Mouse (Mus musculus) lung, postnatal 0 days (tissue): ENCODE results near the gene Tpte. TPM values are rescaled to one million over a fixed set of nuclear protein-coding genes. Genes with fewer than 3 reads are reported as not detected.

Experiments used
- ATAC-seq: fragments of 200-750 bp; cut with Nextera tagmentation; 2 replicates; pipeline ENCODE4 v1.8.0; 2017; ENCODE audit warnings: moderate library complexity
- DNase-seq: peaks from one replicate; pipeline ENCODE4 v3.0.0-alpha.2; 2016; ENCODE audit warnings: low spot score
- H3K27ac ChIP-seq: fragments of 300-500 bp; sonication (generic); 2 replicates; pipeline ENCODE4 v1.5.1; 2014; ENCODE audit warnings: antibody characterized with exemption, mild to moderate bottlenecking, low read length, mixed read lengths
- H3K27me3 ChIP-seq: fragments of 300-500 bp; sonication (generic); replicated peaks from 2 replicates; pipeline ENCODE4 v1.6.1; 2014; ENCODE audit warnings: low read length, mixed read lengths; ENCODE audit not compliant: insufficient read depth
- H3K36me3 ChIP-seq: fragments of 300-500 bp; sonication (generic); 2 replicates; pipeline ENCODE4 v1.6.1; 2014; ENCODE audit warnings: low read length, mixed read lengths; ENCODE audit not compliant: insufficient read depth
- H3K4me1 ChIP-seq: fragments of 300-500 bp; sonication (generic); 2 replicates; pipeline ENCODE4 v1.6.1; 2014; ENCODE audit warnings: antibody characterized with exemption, low read depth, low read length, mixed read lengths; ENCODE audit not compliant: insufficient read depth
- H3K4me2 ChIP-seq: fragments of 300-500 bp; sonication (generic); replicated peaks from 2 replicates; pipeline ENCODE4 v1.6.1; 2014; ENCODE audit warnings: low read depth, mild to moderate bottlenecking, low read length, moderate library complexity, mixed read lengths
- H3K4me3 ChIP-seq: fragments of 300-500 bp; sonication (generic); 2 replicates; pipeline ENCODE4 v1.5.1; 2014; ENCODE audit warnings: low read depth, low read length
- H3K9ac ChIP-seq: fragments of 300-500 bp; sonication (generic); replicated peaks from 2 replicates; pipeline ENCODE4 v1.6.1; 2014; ENCODE audit warnings: low read depth, mild to moderate bottlenecking
- H3K9me3 ChIP-seq: fragments of 300-500 bp; sonication (generic); 2 replicates; pipeline ENCODE4 v1.6.1; 2016; ENCODE audit warnings: low read length, mixed read lengths
- CTCF ChIP-seq: IDR thresholded peaks from 2 replicates; pipeline ENCODE4 v1.5.1; 2016; ENCODE audit warnings: antibody characterized with exemption, mild to moderate bottlenecking
- EP300 ChIP-seq: IDR thresholded peaks from 2 replicates; pipeline ENCODE4 v1.6.1; 2016; ENCODE audit warnings: antibody characterized with exemption, mild to moderate bottlenecking, control low read depth
- WGBS: fragments of 180-500 bp; shearing (Covaris S2); extraction: QIAGEN DNeasy Blood & Tissue Kit; methylation state at CpG from one replicate; pipeline ENCODE4 v1.1.7; 2014; 5-methylcytosine and 5-hydroxymethylcytosine counted together
- polyA plus RNA-seq: library from polyadenylated mRNA; unstranded; fragments of >200 nt; fragmentation: Nextera tagmentation; extraction: Ambion mirVana; gene quantifications from 2 replicates; pipeline ENCODE4 v1.2.1, GENCODE M21; 2015

Gene Tpte
- polyA plus RNA-seq, 1 experiment from 2014 or later: not detected

DNA sequence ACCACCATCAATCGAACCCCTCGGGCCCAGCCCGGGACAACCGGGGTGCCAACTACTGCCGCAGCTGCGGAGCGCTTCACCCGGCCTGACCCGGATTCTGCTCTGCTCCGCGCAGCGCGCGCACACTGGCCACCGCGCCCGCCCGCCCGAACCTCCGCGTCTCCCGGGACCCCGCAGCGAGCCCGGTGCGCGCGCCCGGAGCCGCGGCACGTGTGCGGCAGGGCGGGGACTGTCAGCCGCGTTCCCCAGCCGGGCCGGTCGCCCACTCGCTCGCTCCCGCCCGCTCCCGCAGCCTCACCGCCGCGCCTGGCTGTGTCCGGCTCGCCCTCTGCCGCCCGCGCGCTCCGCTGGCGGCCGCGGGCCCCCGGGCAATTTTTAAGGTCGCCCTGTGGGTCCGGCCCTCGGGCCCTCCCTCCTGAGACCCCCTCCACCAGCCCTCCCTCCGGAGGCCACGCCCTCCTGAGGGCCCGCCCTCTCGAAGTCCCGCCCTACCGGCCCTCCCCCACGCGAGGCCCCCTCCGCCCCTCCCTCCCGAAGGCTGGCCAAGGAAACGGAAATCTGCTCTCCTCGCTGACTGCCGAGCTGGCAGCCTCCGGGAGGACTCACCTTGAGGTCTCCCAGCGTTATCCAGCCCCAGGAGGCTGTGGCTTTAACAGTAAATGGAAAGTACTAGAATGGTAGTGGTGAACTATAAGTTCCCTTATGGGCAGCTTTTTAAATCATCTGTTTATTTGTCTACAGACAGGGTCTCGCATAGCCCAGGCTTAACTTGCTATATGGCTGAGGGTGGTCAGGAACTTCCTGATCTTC, 115.1 kb downstream of the Tpte start, which contains the start of gene Slc25a15:
Gene Slc25a15 (minus strand): TSS at position 456 of the 810 bp plus-strand sequence.
- no peak for TF ChIP-seq CTCF
- TF ChIP-seq EP300: no peak
- H3K27ac ChIP-seq: peak within 1 kb of the TSS; percentile 81
- ATAC-seq (peak; percentile 95), DNase-seq (peak; percentile 91)
- 1% methylated on average over 51 of the region's 77 CpGs for WGBS
- H3K9ac ChIP-seq: peak within 1 kb of the TSS; percentile 71
- no peaks in the 10 kb centered on the region for H3K36me3 ChIP-seq
- no peaks in the 10 kb centered on the region for H3K27me3 ChIP-seq
- peaks cover 6% of the 10 kb centered on the region; the same call in 1 of the 2 replicates for H3K4me1 ChIP-seq
- peak within 1 kb of the TSS; percentile 86 for H3K4me2 ChIP-seq
- peak within 1 kb of the TSS; percentile 86 for H3K4me3 ChIP-seq
- no peaks in the 10 kb centered on the region for H3K9me3 ChIP-seq

DNA sequence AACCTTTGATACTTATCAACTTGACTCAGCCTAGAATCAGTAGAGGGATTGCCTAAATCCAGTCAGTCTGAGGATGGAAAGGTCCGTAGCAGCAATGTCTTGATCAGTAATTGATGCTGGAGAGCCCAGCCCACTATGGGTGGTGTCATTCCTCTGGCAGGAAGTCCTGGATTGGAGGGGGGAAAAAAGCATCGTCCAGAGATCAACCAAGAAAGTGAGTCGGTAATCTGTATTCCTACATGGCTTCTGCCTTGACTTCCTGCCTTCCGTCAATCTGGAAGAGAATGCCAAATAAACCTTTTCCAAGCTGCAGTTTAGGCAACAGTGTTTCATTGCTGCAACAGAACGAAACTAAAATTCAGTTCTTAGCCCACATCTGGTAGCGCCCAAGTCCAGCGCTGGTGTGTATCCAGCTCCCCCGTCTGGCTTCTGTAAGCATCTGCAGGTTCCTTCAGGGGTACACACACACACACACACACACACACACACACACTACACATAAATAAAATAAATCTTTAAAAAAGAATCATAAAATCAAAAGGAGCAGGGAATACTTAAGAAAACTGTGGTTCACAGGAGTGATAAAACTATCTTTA, 116.1 kb downstream of the Tpte start:
- H3K9ac ChIP-seq: 0 out of 2 replicates have a peak overlapping the region, but pooled peaks have one; percentile 71
- peaks cover 6% of the 10 kb centered on the region; the same call in 1 of the 2 replicates for H3K4me1 ChIP-seq
- TF ChIP-seq CTCF (no peak), EP300 (no peak)
- no peaks in the 10 kb centered on the region for H3K27me3 ChIP-seq
- H3K36me3 ChIP-seq: no peaks in the 10 kb centered on the region
- peak overlapping the region; percentile 86 for H3K4me2 ChIP-seq
- peak overlapping the region; percentile 81; the same call in 1 of the 2 replicates for H3K27ac ChIP-seq
- no peak overlapping the region; the same call in 1 of the 2 replicates for H3K4me3 ChIP-seq
- WGBS: 73% methylated on average over 8 of the region's 8 CpGs
- no peak for ATAC-seq
- no peak for DNase-seq
- no peaks in the 10 kb centered on the region for H3K9me3 ChIP-seq

DNA sequence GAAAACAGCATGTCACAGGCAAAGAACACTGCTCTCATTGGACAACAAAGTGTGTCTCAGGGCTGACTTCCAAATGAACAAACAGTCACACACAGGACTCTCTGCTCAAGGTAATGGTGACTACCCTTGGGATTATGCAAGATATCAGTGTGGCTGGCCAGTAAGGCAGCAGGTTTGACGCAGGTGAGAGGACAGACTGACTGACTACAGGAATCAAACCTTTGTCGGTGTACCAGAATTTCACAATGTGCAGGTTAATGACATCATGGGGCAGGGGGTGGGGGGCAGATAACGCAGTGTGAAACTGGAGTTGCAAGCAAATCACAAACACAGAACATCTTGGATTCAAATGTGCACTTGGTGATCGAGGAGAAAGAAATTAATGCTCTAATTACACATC, 117.4 kb downstream of the Tpte start:
- peaks cover 6% of the 10 kb centered on the region; the same call in 1 of the 2 replicates for H3K4me1 ChIP-seq
- no peak overlapping the region for H3K9ac ChIP-seq
- 91% methylated on average over 4 of the region's 4 CpGs for WGBS
- no peaks in the 10 kb centered on the region for H3K27me3 ChIP-seq
- no peak for ATAC-seq
- no peak for DNase-seq
- H3K27ac ChIP-seq: no peak overlapping the region
- H3K36me3 ChIP-seq: no peaks in the 10 kb centered on the region
- no peaks in the 10 kb centered on the region for H3K9me3 ChIP-seq
- no peak overlapping the region for H3K4me2 ChIP-seq
- H3K4me3 ChIP-seq: no peak overlapping the region
- TF ChIP-seq EP300 (no peak), CTCF (no peak)

DNA sequence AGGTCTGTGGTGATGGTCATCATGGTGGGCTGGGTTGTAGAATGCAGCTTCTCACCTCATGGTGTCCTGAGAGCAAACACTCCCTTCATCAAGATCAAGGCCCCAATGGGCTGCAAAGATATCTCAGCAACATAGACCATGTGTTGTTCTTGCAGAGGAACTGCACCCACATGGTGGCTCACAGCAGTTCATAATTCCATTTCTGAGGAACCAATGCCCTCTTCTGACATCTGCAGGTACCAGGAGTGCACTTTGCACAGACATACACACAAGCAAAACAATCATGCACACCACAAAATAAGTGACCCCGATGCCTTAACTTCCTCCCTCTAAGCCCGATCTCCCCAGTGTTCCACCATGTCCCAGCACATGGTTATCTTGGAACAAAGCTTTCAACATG, 120.0 kb downstream of the Tpte start:
- Histone ChIP-seq H3K27me3 (no peaks in the 10 kb centered on the region), H3K4me1 (0 out of 2 replicates have a peak, but pooled peaks cover 6% of the 10 kb centered on the region), H3K9me3 (no peaks in the 10 kb centered on the region), H3K4me2 (no peak overlapping the region), H3K36me3 (no peaks in the 10 kb centered on the region), H3K9ac (no peak overlapping the region), H3K4me3 (no peak overlapping the region), H3K27ac (no peak overlapping the region)
- TF ChIP-seq EP300 (no peak), CTCF (no peak)
- WGBS: 70% methylated on average over 2 of the region's 2 CpGs
- no peak for DNase-seq
- no peak for ATAC-seq

DNA sequence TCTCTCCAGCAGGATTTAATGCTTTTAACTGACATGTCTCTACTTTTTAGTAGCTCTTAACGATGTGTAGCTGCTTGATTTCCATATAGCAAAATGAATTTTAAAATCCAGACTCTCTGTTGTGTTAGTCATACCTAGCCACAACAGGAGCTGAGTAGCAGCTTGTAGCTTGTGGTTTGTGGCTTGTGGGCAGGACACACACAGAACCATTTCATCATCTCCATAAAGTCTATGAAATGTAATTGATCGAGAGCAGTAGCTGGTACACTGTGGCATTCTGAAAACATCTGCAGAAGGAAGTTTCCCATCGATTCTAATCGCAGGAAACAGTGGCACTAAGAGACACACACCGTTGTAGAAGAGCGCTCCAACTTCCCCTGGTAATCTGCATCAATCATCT, 122.5 kb downstream of the Tpte start:
- no peaks in the 10 kb centered on the region for H3K9me3 ChIP-seq
- TF ChIP-seq CTCF (no peak), EP300 (no peak)
- no peaks in the 10 kb centered on the region for H3K36me3 ChIP-seq
- no peaks in the 10 kb centered on the region for H3K4me1 ChIP-seq
- H3K27me3 ChIP-seq: no peaks in the 10 kb centered on the region
- WGBS: 62% methylated on average over 6 of the region's 6 CpGs
- no peak overlapping the region for H3K4me2 ChIP-seq
- DNase-seq (no peak), ATAC-seq (no peak)
- no peak overlapping the region for H3K27ac ChIP-seq
- no peak overlapping the region for H3K9ac ChIP-seq
- no peak overlapping the region for H3K4me3 ChIP-seq

DNA sequence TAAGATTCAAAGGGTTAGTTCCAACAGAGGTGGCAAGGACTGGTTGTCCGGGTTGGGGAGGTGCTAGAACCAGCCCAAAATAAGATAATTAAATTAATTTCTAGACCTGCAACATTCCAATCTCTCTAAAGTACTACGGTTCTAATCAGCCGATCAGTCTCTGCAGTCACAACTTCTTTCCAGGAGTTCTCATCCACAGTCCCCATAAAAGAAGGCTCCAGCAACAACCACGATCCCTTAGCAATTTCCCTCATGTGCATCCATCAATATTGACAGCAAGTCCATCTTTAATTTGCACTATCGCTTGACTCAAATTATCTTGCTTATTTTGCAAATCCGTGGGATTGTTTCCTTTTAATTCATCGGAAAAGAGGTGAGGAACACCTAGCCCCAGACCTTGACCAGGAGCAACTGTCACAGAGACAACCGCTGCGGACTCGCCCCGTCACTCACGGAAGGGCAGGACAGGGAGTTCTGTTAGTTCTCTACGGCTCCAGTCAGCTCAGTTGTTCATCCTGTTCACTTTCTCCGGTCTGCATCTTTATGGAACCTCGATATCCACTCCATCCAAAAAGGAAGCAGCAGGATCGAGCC, 127.5 kb downstream of the Tpte start:
- WGBS: 14% methylated on average over 16 of the region's 16 CpGs
- Histone ChIP-seq H3K36me3 (no peaks in the 10 kb centered on the region), H3K27ac (no peak overlapping the region), H3K4me3 (peak overlapping the region; percentile 75), H3K9me3 (no peaks in the 10 kb centered on the region), H3K9ac (peak overlapping the region; percentile 83; the same call in 1 of the 2 replicates), H3K4me2 (peak overlapping the region; percentile 62), H3K4me1 (peaks cover 6% of the 10 kb centered on the region), H3K27me3 (no peaks in the 10 kb centered on the region)
- TF ChIP-seq EP300 (no peak), CTCF (no peak)
- peak; percentile 34 for ATAC-seq
- DNase-seq: no peak
